Mouse (Mus musculus) brown adipose tissue, adult 24 weeks (tissue): ENCODE measurements around the gene Cecr2. TPM values are rescaled to one million over a fixed set of nuclear protein-coding genes. Genes with fewer than 3 reads are reported as not detected.
A peak's percentile ranks its signal among the peaks of the same experiment; 100 is the strongest.

Experiments
- H3K27ac ChIP-seq: fragments of 200-500 bp; replicated peaks from 2 replicates; pipeline ENCODE4 v1.5.1; 2012; ENCODE audit warnings: low read depth, mild to moderate bottlenecking, low read length
- H3K4me1 ChIP-seq: fragments of 200-500 bp; 2 replicates; pipeline ENCODE4 v1.6.1; 2012; ENCODE audit warnings: low read length, mixed read lengths; ENCODE audit not compliant: control insufficient read depth, insufficient read depth, insufficient read length
- H3K4me3 ChIP-seq: fragments of 200-500 bp; 2 replicates; pipeline ENCODE4 v1.5.1; 2012; ENCODE audit warnings: low read depth, mild to moderate bottlenecking, low read length, moderate library complexity; ENCODE audit not compliant: insufficient read depth
- polyA plus RNA-seq: library from polyadenylated mRNA; stranded (reverse); fragments of >200 nt; gene quantifications from 2 replicates; pipeline ENCODE4 v1.2.4, GENCODE M21; 2012; ENCODE audit not compliant: missing spikeins, insufficient read depth, insufficient read length

Cecr2 gene
- polyA plus RNA-seq, 1 experiment = 8.7 TPM

DNA sequence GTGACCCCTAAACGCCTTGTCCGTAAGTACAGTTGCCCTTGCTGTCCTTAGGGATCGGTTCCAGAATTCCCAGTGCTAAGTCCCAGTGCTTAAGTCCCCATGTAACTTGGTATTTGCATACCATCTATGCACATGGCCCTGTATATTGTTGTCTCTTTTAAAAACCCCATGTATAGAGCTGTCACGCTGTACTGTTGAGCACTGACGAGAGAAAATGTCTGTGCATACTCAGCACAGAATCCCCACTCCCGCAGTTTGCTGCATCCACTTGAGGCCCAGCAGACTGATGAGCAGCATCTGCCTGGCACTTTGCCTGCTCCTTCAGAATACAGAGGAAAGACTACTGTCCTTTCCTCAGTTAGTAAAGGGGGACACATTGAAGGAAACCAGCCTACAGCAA, 107.6 kb downstream of the Cecr2 start:
- Histone ChIP-seq H3K27ac (no peak overlapping the region), H3K4me1 (no peaks in the 10 kb centered on the region), H3K4me3 (no peak overlapping the region)

DNA sequence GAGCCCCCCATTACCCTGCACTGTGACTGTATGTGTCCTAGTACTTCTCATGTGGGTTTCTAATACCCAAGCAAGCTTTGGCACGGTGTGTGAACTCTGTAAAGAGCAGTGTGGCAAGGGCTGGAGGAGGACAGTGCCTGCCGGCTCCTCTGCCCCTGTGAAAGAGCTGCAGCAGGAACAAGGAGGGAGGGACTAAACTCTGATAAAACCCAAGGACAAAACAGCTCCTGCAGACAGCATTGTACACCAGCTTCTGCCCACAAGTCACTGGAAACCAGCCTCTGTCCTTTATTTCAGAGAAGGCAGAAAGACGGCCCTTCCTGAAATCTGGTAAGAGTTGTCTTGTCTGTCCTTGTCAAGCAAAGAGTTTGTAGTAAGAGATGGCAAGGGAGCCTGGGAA, 110.1 kb downstream of the Cecr2 start:
- H3K27ac ChIP-seq = no peak overlapping the region
- H3K4me3 ChIP-seq = no peak overlapping the region
- H3K4me1 ChIP-seq = no peaks in the 10 kb centered on the region

DNA sequence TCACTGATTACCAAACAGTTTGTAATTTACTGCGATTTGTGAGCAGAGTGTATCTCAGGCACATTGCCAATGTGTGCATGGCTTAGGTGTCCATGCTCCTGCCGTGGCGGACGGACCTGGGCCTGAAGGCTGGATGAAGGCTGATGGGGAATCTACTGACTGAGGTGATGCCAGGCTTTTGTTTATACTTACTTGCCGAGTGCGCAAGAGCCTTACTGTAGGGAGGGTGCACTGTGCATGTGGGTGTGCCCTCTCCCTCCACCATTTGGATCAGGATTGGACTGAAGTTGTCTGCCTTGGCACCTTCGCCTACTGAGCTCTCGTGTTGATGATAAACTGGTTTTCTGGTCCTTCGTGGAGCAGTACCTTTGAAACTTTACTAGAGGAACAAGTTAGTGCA, 111.4 kb downstream of the Cecr2 start:
- Histone ChIP-seq H3K4me3 (no peak overlapping the region), H3K27ac (no peak overlapping the region), H3K4me1 (no peaks in the 10 kb centered on the region)

DNA sequence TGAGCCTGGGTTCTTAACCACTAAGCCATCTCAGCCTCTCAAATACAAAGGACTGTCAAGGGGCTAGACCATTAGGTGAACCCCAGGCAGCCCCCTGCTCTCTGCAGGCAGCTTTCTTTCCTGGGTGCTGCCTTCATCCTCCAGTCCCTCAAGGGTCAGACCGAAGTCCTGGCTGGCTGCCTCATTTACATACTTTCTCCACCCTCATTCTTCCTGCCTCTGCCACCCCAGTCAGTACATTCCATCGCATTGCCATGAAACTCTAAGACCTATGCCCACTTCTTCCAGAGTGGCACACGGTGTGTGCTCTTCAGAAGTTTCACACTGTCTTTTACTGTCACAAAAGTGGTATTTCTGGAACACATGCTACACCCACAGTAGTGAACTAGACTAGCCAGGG, 112.1 kb downstream of the Cecr2 start:
- Histone ChIP-seq H3K27ac (no peak overlapping the region), H3K4me1 (no peaks in the 10 kb centered on the region), H3K4me3 (no peak overlapping the region)

DNA sequence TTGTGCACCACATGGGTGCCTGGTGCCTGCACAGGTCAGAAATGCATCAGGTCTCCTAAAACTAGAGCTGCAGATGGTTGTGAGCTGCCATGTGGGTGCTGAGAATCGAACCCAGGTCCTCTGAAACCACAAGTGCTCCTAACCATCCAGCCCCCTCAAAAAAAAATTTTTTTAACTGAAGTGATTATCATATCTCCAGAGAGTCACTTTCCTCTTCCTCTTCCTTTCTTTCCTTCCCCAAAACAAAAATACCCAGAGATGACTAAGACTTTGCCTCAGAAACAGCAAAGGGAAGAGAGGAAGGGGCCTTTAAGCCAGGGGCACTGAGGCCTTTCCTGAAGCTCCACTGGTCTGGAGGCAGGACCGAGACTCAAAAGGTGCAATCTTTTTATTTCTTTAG, 116.8 kb downstream of the Cecr2 start:
- Histone ChIP-seq H3K27ac (no peak overlapping the region), H3K4me1 (no peaks in the 10 kb centered on the region), H3K4me3 (no peak overlapping the region)

DNA sequence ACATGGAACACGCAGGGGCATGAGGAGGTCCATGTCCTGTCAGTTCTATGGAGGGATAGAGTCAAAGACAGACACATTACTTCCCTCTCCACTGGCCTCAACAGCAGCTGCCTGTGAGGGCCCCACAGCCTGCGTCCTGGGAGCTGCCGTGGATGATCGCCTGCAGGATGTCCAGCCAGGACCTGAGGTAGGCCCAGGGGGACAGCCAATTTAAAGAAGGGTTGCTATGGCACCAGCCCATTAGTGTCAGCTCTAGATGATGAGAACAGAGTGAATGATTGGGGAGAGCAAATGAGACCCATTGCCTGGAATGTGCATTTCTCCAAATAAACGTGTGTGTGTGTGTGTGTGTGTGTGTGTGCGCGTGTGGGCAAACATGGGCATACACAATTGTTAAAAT, 118.2 kb downstream of the Cecr2 start:
- Histone ChIP-seq H3K4me1 (no peaks in the 10 kb centered on the region), H3K4me3 (no peak overlapping the region), H3K27ac (no peak overlapping the region)

DNA sequence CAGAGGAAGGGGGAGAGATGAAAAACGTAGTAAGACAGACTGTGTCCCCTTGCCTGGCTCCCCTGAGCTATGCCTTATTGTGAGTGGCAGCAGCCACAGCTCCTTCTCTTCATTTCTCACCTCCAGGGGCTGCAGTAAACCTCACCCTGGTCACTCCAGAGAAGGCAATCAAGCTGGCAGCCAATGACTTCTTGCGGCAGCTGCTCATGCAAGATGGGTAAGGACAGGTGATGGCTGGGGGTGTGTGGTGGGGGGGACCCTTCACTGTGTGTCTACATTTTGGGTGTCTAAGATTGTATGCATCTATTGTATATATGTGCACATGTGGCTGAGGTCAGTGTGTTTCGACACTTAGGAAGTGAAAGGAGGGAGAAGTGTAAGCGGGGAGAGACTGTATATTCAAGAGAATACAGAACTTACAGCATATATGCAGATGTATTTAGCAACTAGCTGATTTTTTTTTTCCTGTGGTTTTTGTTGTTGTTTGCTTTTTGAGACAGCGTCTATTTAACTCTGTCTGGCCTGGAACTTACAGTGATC, 122.0 kb downstream of the Cecr2 start:
- Histone ChIP-seq H3K4me1 (no peaks in the 10 kb centered on the region), H3K27ac (no peak overlapping the region), H3K4me3 (no peak overlapping the region)

DNA sequence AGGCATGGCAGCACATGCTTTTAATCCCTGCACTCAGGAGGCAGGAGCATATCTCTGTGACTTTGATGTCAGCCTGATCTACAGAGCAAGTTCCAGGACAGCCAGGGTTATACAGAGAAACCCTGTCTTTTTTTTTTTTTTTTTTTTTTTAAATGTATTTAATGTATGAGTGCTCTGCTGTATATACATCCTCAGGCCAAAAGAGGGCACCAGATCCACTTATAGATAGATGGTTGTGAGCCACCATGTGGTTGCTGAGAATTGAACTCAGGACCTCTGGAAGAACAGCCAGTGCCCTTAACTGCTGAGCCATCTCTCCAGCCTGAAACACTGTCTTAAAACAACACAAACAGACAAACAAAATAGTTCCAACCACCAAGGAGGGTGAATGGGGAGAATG, 122.7 kb downstream of the Cecr2 start:
- Histone ChIP-seq H3K27ac (no peak overlapping the region), H3K4me1 (no peaks in the 10 kb centered on the region), H3K4me3 (no peak overlapping the region)

DNA sequence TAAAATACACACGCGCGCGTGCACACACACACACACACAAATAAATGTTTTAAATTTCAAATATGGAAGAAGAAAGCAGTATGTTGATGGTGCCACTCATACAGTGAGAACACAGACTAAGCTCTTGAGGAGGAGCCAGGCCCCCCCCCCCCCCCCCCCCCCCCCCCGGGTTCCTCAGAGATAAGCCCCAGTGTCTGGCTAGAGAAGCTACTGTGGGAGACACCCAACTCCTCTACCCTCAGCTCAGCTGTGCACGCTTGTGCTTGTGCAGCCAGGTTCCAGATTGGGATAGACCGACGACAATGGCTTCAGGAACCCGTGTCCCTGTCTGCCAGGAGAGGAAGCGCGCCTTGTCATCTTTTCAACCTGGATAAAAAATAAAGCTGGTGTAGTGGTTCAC, 124.0 kb downstream of the Cecr2 start:
- no peaks in the 10 kb centered on the region for H3K4me1 ChIP-seq
- H3K27ac ChIP-seq = no peak overlapping the region
- H3K4me3 ChIP-seq = no peak overlapping the region

DNA sequence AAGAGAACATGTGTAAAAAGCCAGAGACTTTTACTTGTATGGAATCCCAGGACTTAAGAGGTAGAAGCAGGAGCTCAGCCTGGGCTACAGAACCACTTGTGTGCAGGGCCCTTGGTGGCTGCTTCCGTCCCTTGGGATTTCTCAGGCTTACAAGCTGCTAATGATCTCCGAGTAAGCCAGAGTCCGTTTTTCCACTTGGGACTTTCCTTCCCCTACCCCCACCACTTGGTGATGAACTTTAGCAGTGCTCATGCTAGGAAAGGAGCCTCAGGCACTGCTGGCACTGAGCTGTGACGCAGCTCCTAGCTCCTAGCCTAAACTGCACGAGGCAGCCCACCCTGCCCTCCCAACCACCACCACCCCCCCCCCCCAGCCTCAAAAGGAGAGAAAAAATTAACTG, 124.5 kb downstream of the Cecr2 start:
- Histone ChIP-seq H3K27ac (no peak overlapping the region), H3K4me3 (no peak overlapping the region)

DNA sequence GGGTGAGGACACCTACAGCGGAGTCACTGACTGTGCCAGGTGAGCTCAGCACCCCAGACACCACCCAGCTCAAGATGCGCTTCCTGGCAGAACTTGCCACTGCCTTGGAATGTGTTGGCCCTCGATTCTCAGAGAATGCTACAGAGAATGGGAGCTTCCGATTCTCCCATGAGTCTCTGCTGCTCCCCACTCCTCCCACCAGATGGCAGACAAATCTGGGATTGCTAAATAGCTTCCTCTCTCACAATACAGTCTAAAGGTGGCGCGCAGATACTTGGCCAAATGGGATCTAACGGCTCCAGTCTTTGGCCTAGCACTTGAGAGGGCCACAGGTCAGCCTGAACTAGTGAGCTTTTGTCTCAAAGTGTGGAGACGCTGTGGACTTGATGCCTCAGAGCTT, 126.8 kb downstream of the Cecr2 start:
- H3K4me3 ChIP-seq = no peak overlapping the region
- H3K27ac ChIP-seq = 0 out of 2 replicates have a peak overlapping the region, but pooled peaks have one; percentile 11
- H3K4me1 ChIP-seq = no peaks in the 10 kb centered on the region

More for the DNA sequence above, 124.5 kb downstream of the Cecr2 start:
- no peaks in the 10 kb centered on the region for H3K4me1 ChIP-seq

DNA sequence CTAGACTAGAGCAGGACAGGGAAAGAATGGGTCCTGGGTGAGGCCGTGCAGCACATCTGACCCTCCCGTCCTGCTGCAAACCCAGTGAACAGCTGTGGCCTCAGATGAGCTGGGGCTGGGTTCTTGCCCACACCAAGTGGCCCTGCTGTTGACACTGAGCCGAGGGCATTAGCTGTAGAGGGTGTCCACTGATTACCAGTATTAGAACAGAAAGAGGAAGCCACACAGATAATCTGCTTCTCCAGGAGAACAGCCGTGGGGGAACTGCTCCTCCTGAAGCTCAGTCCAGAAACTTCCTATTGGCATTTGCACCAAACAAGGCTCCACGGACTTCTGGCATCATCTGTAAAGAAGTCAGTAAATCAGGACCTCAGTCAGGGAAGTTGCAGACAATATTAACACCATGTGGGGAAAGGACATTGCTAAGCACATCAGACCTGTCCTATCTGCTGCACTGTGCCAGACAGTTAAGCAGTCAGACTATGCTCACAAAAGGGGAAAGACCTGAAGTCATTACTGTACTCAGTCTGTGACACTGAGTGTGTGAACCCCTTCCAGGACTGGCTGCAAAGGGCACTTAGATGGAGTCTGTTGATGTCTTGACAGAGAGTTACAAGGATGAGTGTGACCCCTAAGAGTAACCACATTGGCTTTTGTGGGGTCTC, 129.4 kb downstream of the Cecr2 start:
- no peaks in the 10 kb centered on the region for H3K4me1 ChIP-seq
- no peak overlapping the region for H3K27ac ChIP-seq
- no peak overlapping the region for H3K4me3 ChIP-seq

DNA sequence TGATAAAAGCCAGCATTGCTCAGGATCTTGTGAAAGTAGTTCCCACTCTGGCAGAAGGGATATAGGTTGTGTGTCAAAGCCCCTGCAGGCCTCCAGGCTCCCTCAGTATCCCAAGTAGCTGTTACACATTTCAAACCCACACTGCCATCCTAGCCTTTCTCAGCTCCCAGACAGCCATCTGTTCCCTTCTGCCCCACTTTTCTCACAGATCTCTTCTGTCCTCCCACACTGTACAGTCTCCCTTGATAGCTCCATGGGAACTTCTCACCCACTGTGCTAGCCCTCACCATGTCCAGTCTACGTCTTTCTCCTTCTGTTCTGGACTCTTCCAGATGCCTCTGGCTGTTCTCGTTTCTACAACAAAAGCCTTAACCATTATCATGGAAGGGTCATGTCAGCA, 129.9 kb downstream of the Cecr2 start:
- Histone ChIP-seq H3K4me3 (no peak overlapping the region), H3K27ac (no peak overlapping the region), H3K4me1 (no peaks in the 10 kb centered on the region)

DNA sequence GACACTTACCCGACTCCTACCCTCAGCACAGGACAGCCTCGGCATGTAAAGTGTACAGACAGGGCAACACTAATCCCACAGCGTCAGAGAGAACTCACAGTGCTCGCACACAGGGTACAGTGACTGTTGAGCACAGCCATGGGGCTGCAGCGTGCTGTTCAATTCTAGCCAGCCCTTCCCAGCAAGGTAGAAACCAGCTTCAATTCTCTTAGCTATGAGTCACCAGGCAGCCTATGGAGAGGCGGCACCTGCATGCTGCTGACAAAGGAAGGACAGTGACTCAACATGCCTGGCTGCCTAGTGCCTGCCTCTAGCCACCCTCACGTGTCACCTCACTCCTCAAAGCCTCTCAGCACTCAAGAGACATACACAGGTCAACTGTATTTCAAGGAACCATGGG, 131.8 kb downstream of the Cecr2 start:
- Histone ChIP-seq H3K4me1 (no peaks in the 10 kb centered on the region), H3K27ac (no peak overlapping the region), H3K4me3 (no peak overlapping the region)

DNA sequence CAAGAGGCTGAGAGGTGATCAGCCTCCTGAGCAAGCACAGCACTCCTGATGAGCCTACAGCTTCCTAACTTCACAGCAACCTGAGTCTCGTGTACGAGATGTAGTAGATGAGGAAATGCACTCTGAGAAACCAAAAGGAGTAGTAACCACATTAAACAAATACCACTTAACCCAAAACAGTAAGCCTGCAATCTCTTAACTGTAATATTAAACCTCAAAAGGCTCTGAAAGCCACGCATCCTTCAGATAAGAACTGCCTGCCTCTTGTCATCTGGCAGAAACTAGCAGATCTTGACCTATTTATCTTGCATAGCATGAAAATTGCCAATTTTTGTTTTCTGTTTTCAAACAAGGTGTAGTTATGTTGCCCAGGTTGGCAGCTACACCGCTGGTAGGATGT, 132.7 kb downstream of the Cecr2 start:
- Histone ChIP-seq H3K4me3 (no peak overlapping the region), H3K27ac (no peak overlapping the region), H3K4me1 (no peaks in the 10 kb centered on the region)

DNA sequence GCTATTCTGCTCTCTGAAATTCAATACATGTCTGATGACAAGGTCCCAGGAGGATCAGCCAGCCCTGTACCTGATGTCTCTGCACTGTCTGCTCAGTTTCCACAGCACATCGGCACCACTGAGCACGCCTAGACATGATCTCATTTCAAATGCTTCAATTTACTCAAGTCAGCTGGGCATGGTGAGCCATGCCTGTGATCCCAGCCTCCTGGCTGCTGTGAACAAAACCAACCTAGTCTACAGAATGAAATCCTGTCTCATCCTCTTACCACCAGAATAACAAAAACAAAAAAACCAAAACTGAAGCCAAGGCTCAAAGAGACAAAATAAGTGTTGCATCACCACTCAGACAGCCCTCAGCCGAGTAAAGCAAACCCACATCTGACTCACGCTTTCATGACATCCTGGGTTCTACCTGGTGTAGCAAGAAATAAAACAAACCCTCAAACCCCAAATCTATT, 133.4 kb downstream of the Cecr2 start:
- no peak overlapping the region for H3K4me3 ChIP-seq
- no peak overlapping the region for H3K27ac ChIP-seq
- H3K4me1 ChIP-seq = no peaks in the 10 kb centered on the region
